Mouse (Mus musculus) intestine, embryonic 15.5 days (tissue): Measurements from ENCODE around the gene Evi5l. TPM values are rescaled to one million over a fixed set of nuclear protein-coding genes. Genes with fewer than 3 reads are reported as not detected.

Source experiments
- polyA plus RNA-seq: library from polyadenylated mRNA; unstranded; fragments of >200 nt; fragmentation: Nextera tagmentation; extraction: Ambion mirVana; gene quantifications from 2 replicates; pipeline ENCODE4 v1.2.1, GENCODE M21; 2015

The Evi5l gene
- polyA plus RNA-seq, 1 experiment from 2014 or later = 18.9 TPM

Other genes with a start within 250 kb of the Evi5l start
- gene Cd209b, start 239.7 kb upstream of the Evi5l start, polyA plus RNA-seq = 0.27 TPM in 1 of 2 replicates, not detected in the other
- gene Cd209c, start 211.8 kb upstream of the Evi5l start, polyA plus RNA-seq = 0.11 and 0.20 TPM in 2 replicates
- gene Cd209f, start 60.7 kb upstream of the Evi5l start, polyA plus RNA-seq = not detected in 2 replicates
- gene Cd209g, start 32.5 kb upstream of the Evi5l start, polyA plus RNA-seq = not detected in 2 replicates
- gene Prr36, start 50.9 kb downstream of the Evi5l start, polyA plus RNA-seq = 3.9 and 4.3 TPM in 2 replicates
- 2.2 and 2.8 TPM in 2 replicates for gene Lrrc8e, start 60.3 kb downstream of the Evi5l start, polyA plus RNA-seq
- gene Map2k7, start 72.2 kb downstream of the Evi5l start, polyA plus RNA-seq = 24.1 and 25.3 TPM in 2 replicates
- 0.34 and 0.87 TPM in 2 replicates for gene Gm49320, start 72.3 kb downstream of the Evi5l start, polyA plus RNA-seq
- 2.3 and 3.0 TPM in 2 replicates for gene Tgfbr3l, start 81.6 kb downstream of the Evi5l start, polyA plus RNA-seq
- gene Snapc2, start 86.5 kb downstream of the Evi5l start, polyA plus RNA-seq = 46.0 and 46.2 TPM in 2 replicates
- gene Ctxn1, start 92.7 kb downstream of the Evi5l start, polyA plus RNA-seq = 63.1 and 63.9 TPM in 2 replicates
- gene Timm44, start 109.3 kb downstream of the Evi5l start, polyA plus RNA-seq = 65.8 and 69.7 TPM in 2 replicates
- gene Ccl25, start 158.6 kb downstream of the Evi5l start, polyA plus RNA-seq = 88.5 and 103 TPM in 2 replicates
- gene Elavl1, start 158.8 kb downstream of the Evi5l start, polyA plus RNA-seq = 201 and 230 TPM in 2 replicates